Mouse (Mus musculus) stomach, embryonic 14.5 days (tissue): ENCODE measurements around the gene Rasd1. TPM values are rescaled to one million over a fixed set of nuclear protein-coding genes. Genes with fewer than 3 reads are reported as not detected.
A peak's percentile ranks its signal among the peaks of the same experiment; 100 is the strongest.

ENCODE experiments used
- ATAC-seq: fragments of 200-750 bp; cut with Nextera tagmentation; 2 replicates; pipeline ENCODE4 v1.8.0; 2017; ENCODE audit warnings: low read depth, moderate TSS enrichment; ENCODE audit not compliant: insufficient number of reproducible peaks, insufficient read depth, low FRiP score
- H3K27ac ChIP-seq: fragments of 300-500 bp; sonication (generic); 2 replicates; pipeline ENCODE4 v1.5.1; 2014; ENCODE audit warnings: mild to moderate bottlenecking, low read length, moderate library complexity, mixed read lengths
- H3K27me3 ChIP-seq: fragments of 300-500 bp; sonication (generic); 2 replicates; pipeline ENCODE4 v1.6.1; 2014; ENCODE audit warnings: low read length, control low read depth, mixed read lengths; ENCODE audit not compliant: control insufficient read depth, insufficient read depth
- H3K36me3 ChIP-seq: fragments of 300-500 bp; sonication (generic); 2 replicates; pipeline ENCODE4 v1.6.1; 2014; ENCODE audit warnings: mild to moderate bottlenecking, control low read depth, low read length, moderate library complexity, mixed read lengths; ENCODE audit not compliant: control insufficient read depth, insufficient read depth
- H3K4me1 ChIP-seq: fragments of 300-500 bp; sonication (generic); 2 replicates; pipeline ENCODE4 v1.6.1; 2014; ENCODE audit warnings: low read length, control low read depth, mixed read lengths; ENCODE audit not compliant: control insufficient read depth, insufficient read depth
- H3K4me2 ChIP-seq: fragments of 300-500 bp; sonication (generic); replicated peaks from 2 replicates; pipeline ENCODE4 v1.6.1; 2014; ENCODE audit warnings: low read depth, low read length, control low read depth
- H3K4me3 ChIP-seq: fragments of 300-500 bp; sonication (generic); 2 replicates; pipeline ENCODE4 v1.5.1; 2014; ENCODE audit warnings: low read depth, low read length, control low read depth
- H3K9ac ChIP-seq: fragments of 300-500 bp; sonication (generic); replicated peaks from 2 replicates; pipeline ENCODE4 v1.6.1; 2014; ENCODE audit warnings: low read depth, mild to moderate bottlenecking, control low read depth, low read length, moderate library complexity, mixed read lengths
- H3K9me3 ChIP-seq: fragments of 300-500 bp; sonication (generic); 2 replicates; pipeline ENCODE4 v1.6.1; 2016; ENCODE audit warnings: low read depth, low read length, control low read depth; ENCODE audit not compliant: control insufficient read depth
- WGBS: fragments of 180-500 bp; shearing (Covaris S2); extraction: QIAGEN DNeasy Blood & Tissue Kit; methylation state at CpG from one replicate; pipeline ENCODE4 v1.1.7; 2014; 5-methylcytosine and 5-hydroxymethylcytosine counted together
- polyA plus RNA-seq: library from polyadenylated mRNA; unstranded; fragments of >200 nt; fragmentation: Nextera tagmentation; extraction: Ambion mirVana; gene quantifications from 2 replicates; pipeline ENCODE4 v1.2.1, GENCODE M21; 2014

Gene Rasd1
- 2.0 and 2.3 TPM in 2 replicates for polyA plus RNA-seq

GRCm38 (mm10) chr11:59964818-59965217 is at the start of gene Rasd1:
Gene Rasd1 (minus strand): TSS chr11:59964944.
- H3K9ac ChIP-seq, result peak within 1 kb of the TSS; percentile 34
- peaks cover 4% of the 10 kb centered on the region; the same call in 1 of the 2 replicates for H3K27me3 ChIP-seq
- H3K9me3 ChIP-seq, result no peaks in the 10 kb centered on the region
- peak within 1 kb of the TSS; percentile 44; the same call in 1 of the 2 replicates for H3K27ac ChIP-seq
- peak; percentile 89 for ATAC-seq
- H3K4me2 ChIP-seq, result peak within 1 kb of the TSS; percentile 88
- peaks cover 17% of the 10 kb centered on the region for H3K36me3 ChIP-seq
- H3K4me1 ChIP-seq, result peaks cover 18% of the 10 kb centered on the region; the same call in 1 of the 2 replicates
- peak within 1 kb of the TSS; percentile 40 for H3K4me3 ChIP-seq
- WGBS, result under 1% methylated on average over 28 of the region's 28 CpGs

GRCm38 (mm10) chr11:60011516-60011915 is 46.8 kb upstream of the Rasd1 start:
- no peak for ATAC-seq
- Histone ChIP-seq H3K36me3 (no peaks in the 10 kb centered on the region), H3K9ac (no peak overlapping the region), H3K4me1 (no peaks in the 10 kb centered on the region), H3K4me2 (no peak overlapping the region), H3K27me3 (no peaks in the 10 kb centered on the region), H3K4me3 (no peak overlapping the region), H3K9me3 (no peaks in the 10 kb centered on the region), H3K27ac (no peak overlapping the region)
- WGBS, result 85% methylated on average over 3 of the region's 3 CpGs

GRCm38 (mm10) chr11:60009451-60009850 is 44.7 kb upstream of the Rasd1 start:
- H3K36me3 ChIP-seq, result no peaks in the 10 kb centered on the region
- WGBS, result 74% methylated on average over 3 of the region's 3 CpGs
- H3K9ac ChIP-seq, result no peak overlapping the region
- no peak overlapping the region for H3K27ac ChIP-seq
- no peaks in the 10 kb centered on the region for H3K9me3 ChIP-seq
- H3K4me1 ChIP-seq, result no peaks in the 10 kb centered on the region
- ATAC-seq, result no peak
- no peak overlapping the region for H3K4me3 ChIP-seq
- no peak overlapping the region for H3K4me2 ChIP-seq
- H3K27me3 ChIP-seq, result no peaks in the 10 kb centered on the region

GRCm38 (mm10) chr11:60005866-60006265 is 41.1 kb upstream of the Rasd1 start:
- H3K36me3 ChIP-seq, result no peaks in the 10 kb centered on the region
- no peaks in the 10 kb centered on the region for H3K9me3 ChIP-seq
- H3K27me3 ChIP-seq, result no peaks in the 10 kb centered on the region
- no peak overlapping the region for H3K4me2 ChIP-seq
- H3K9ac ChIP-seq, result no peak overlapping the region
- 73% methylated on average over 3 of the region's 3 CpGs for WGBS
- H3K4me1 ChIP-seq, result no peaks in the 10 kb centered on the region
- no peak overlapping the region for H3K27ac ChIP-seq
- ATAC-seq, result no peak
- no peak overlapping the region for H3K4me3 ChIP-seq

GRCm38 (mm10) chr11:60004716-60005115 is 40.0 kb upstream of the Rasd1 start:
- no peak overlapping the region for H3K27ac ChIP-seq
- WGBS, result 78% methylated on average over 6 of the region's 6 CpGs
- ATAC-seq, result no peak
- no peak overlapping the region for H3K4me3 ChIP-seq
- H3K9ac ChIP-seq, result no peak overlapping the region
- no peaks in the 10 kb centered on the region for H3K27me3 ChIP-seq
- H3K36me3 ChIP-seq, result no peaks in the 10 kb centered on the region
- H3K4me1 ChIP-seq, result no peaks in the 10 kb centered on the region
- no peak overlapping the region for H3K4me2 ChIP-seq
- no peaks in the 10 kb centered on the region for H3K9me3 ChIP-seq

- no peak for ATAC-seq
- Histone ChIP-seq H3K9me3 (no peaks in the 10 kb centered on the region), H3K27ac (no peak overlapping the region), H3K9ac (no peak overlapping the region), H3K36me3 (no peaks in the 10 kb centered on the region), H3K4me2 (no peak overlapping the region), H3K27me3 (no peaks in the 10 kb centered on the region), H3K4me3 (no peak overlapping the region), H3K4me1 (no peaks in the 10 kb centered on the region)
- WGBS, result 84% methylated on average over 7 of the region's 8 CpGs
These were observed 39.1 kb upstream of the Rasd1 start for GRCm38 (mm10) chr11:60003811-60004210.

GRCm38 (mm10) chr11:60001231-60001980 is 36.7 kb upstream of the Rasd1 start:
- Histone ChIP-seq H3K27me3 (no peaks in the 10 kb centered on the region), H3K4me2 (no peak overlapping the region), H3K36me3 (no peaks in the 10 kb centered on the region), H3K4me1 (no peaks in the 10 kb centered on the region), H3K9me3 (no peaks in the 10 kb centered on the region), H3K27ac (no peak overlapping the region), H3K9ac (no peak overlapping the region), H3K4me3 (no peak overlapping the region)
- 82% methylated on average over 5 of the region's 5 CpGs for WGBS
- no peak for ATAC-seq

- H3K27me3 ChIP-seq, result no peaks in the 10 kb centered on the region
- no peak overlapping the region for H3K27ac ChIP-seq
- H3K9me3 ChIP-seq, result no peaks in the 10 kb centered on the region
- no peak for ATAC-seq
- H3K4me1 ChIP-seq, result no peaks in the 10 kb centered on the region
- H3K36me3 ChIP-seq, result no peaks in the 10 kb centered on the region
- WGBS, result 26% methylated on average over 9 of the region's 9 CpGs
- no peak overlapping the region for H3K4me2 ChIP-seq
- H3K9ac ChIP-seq, result no peak overlapping the region
- H3K4me3 ChIP-seq, result no peak overlapping the region
These were observed 29.6 kb upstream of the Rasd1 start for GRCm38 (mm10) chr11:59994318-59994717.

GRCm38 (mm10) chr11:59991365-59991764 is 26.6 kb upstream of the Rasd1 start:
- H3K9ac ChIP-seq, result no peak overlapping the region
- no peaks in the 10 kb centered on the region for H3K9me3 ChIP-seq
- no peaks in the 10 kb centered on the region for H3K27me3 ChIP-seq
- H3K27ac ChIP-seq, result no peak overlapping the region
- H3K36me3 ChIP-seq, result no peaks in the 10 kb centered on the region
- ATAC-seq, result no peak
- no peak overlapping the region for H3K4me3 ChIP-seq
- no peak overlapping the region for H3K4me2 ChIP-seq
- H3K4me1 ChIP-seq, result no peaks in the 10 kb centered on the region
- WGBS, result 54% methylated on average over 8 of the region's 8 CpGs
